Mouse (Mus musculus) limb, embryonic 11.5 days (tissue): ENCODE data around the gene Tnni1. TPM values are rescaled to one million over a fixed set of nuclear protein-coding genes. Genes with fewer than 3 reads are reported as not detected.

ENCODE experiments used
- ATAC-seq: fragments of 200-750 bp; cut with Nextera tagmentation; 2 replicates; pipeline ENCODE4 v1.8.0; 2017; ENCODE audit warnings: low read depth; ENCODE audit not compliant: insufficient number of reproducible peaks, low FRiP score, low TSS enrichment
- DNase-seq: peaks from one replicate; pipeline ENCODE4 v3.0.0-alpha.2; 2015; ENCODE audit warnings: low spot score
- H3K27ac ChIP-seq: fragments of 300-500 bp; sonication (generic); replicated peaks from 2 replicates; pipeline ENCODE4 v1.5.1; 2014; ENCODE audit warnings: low read depth, mild to moderate bottlenecking, low read length
- H3K27me3 ChIP-seq: fragments of 300-500 bp; sonication (generic); 2 replicates; pipeline ENCODE4 v1.6.1; 2014; ENCODE audit warnings: mild to moderate bottlenecking, low read length, mixed read lengths; ENCODE audit not compliant: control insufficient read depth, insufficient read depth
- H3K36me3 ChIP-seq: fragments of 300-500 bp; sonication (generic); 2 replicates; pipeline ENCODE4 v1.6.1; 2014; ENCODE audit warnings: mild to moderate bottlenecking, low read length, moderate library complexity, mixed read lengths; ENCODE audit not compliant: control insufficient read depth, insufficient read depth
- H3K4me1 ChIP-seq: fragments of 300-500 bp; sonication (generic); 2 replicates; pipeline ENCODE4 v1.6.1; 2014; ENCODE audit warnings: low read length, mixed read lengths; ENCODE audit not compliant: control insufficient read depth, insufficient read depth
- H3K4me2 ChIP-seq: fragments of 300-500 bp; sonication (generic); 2 replicates; pipeline ENCODE4 v1.6.1; 2014; ENCODE audit warnings: low read depth, mild to moderate bottlenecking, moderate library complexity; ENCODE audit not compliant: severe bottlenecking
- H3K4me3 ChIP-seq: fragments of 300-500 bp; sonication (generic); 2 replicates; pipeline ENCODE4 v1.5.1; 2014; ENCODE audit warnings: low read depth, low read length
- H3K9ac ChIP-seq: fragments of 300-500 bp; sonication (generic); 2 replicates; pipeline ENCODE4 v1.6.1; 2014; ENCODE audit warnings: mild to moderate bottlenecking, low read length
- H3K9me3 ChIP-seq: fragments of 300-500 bp; sonication (generic); 2 replicates; pipeline ENCODE4 v1.6.1; 2016; ENCODE audit warnings: low read length; ENCODE audit not compliant: control insufficient read depth
- WGBS: fragments of 180-500 bp; shearing (Covaris S2); extraction: QIAGEN DNeasy Blood & Tissue Kit; methylation state at CpG from one replicate; pipeline ENCODE4 v1.1.7; 2014; 5-methylcytosine and 5-hydroxymethylcytosine counted together
- polyA plus RNA-seq: library from polyadenylated mRNA; unstranded; fragments of >200 nt; fragmentation: Nextera tagmentation; extraction: Ambion mirVana; gene quantifications from 2 replicates; pipeline ENCODE4 v1.2.1, GENCODE M21; 2014

The Tnni1 gene
- polyA plus RNA-seq: 13.7 and 19.4 TPM in 2 replicates

GRCm38 (mm10) chr1:135778780-135779535 lies at the start of gene Tnni1:
Gene Tnni1, plus strand, starts transcription at chr1:135779434.
- H3K27ac ChIP-seq: 0 out of 2 replicates have a peak within 1 kb of the TSS, but pooled peaks have one; percentile 10
- H3K4me1 ChIP-seq: peaks cover 8% of the 10 kb centered on the region
- 26% methylated on average over 22 of the region's 22 CpGs for WGBS
- no peaks in the 10 kb centered on the region for H3K36me3 ChIP-seq
- no peak within 1 kb of the TSS for H3K4me2 ChIP-seq
- peak; percentile 51; the same call in 1 of the 2 replicates for ATAC-seq
- 0 out of 2 replicates have a peak within 1 kb of the TSS, but pooled peaks have one; percentile 4 for H3K9ac ChIP-seq
- DNase-seq: peak; percentile 44
- no peaks in the 10 kb centered on the region for H3K9me3 ChIP-seq
- no peaks in the 10 kb centered on the region for H3K27me3 ChIP-seq
- H3K4me3 ChIP-seq: no peak within 1 kb of the TSS

- Histone ChIP-seq H3K4me2 (peak overlapping the region; percentile 81), H3K27ac (no peak overlapping the region), H3K27me3 (no peaks in the 10 kb centered on the region), H3K9me3 (no peaks in the 10 kb centered on the region), H3K4me3 (peak overlapping the region; percentile 58), H3K4me1 (peaks cover 31% of the 10 kb centered on the region), H3K9ac (peak overlapping the region; percentile 76; the same call in 1 of the 2 replicates), H3K36me3 (no peaks in the 10 kb centered on the region)
- ATAC-seq: no peak
- WGBS: 19% methylated on average over 4 of the region's 4 CpGs
- DNase-seq: no peak
Measured at GRCm38 (mm10) chr1:135729821-135730220, 49.4 kb upstream of the Tnni1 start.

- peaks cover 36% of the 10 kb centered on the region for H3K4me1 ChIP-seq
- H3K36me3 ChIP-seq: no peaks in the 10 kb centered on the region
- no peaks in the 10 kb centered on the region for H3K9me3 ChIP-seq
- no peak overlapping the region for H3K27ac ChIP-seq
- DNase-seq (no peak), ATAC-seq (no peak)
- peak overlapping the region; percentile 81 for H3K4me2 ChIP-seq
- no peaks in the 10 kb centered on the region for H3K27me3 ChIP-seq
- no peak overlapping the region; the same call in 1 of the 2 replicates for H3K4me3 ChIP-seq
- WGBS: 47% methylated on average over 3 of the region's 3 CpGs
- H3K9ac ChIP-seq: peak overlapping the region; percentile 37; the same call in 1 of the 2 replicates
Measured at GRCm38 (mm10) chr1:135730296-135730695, 48.9 kb upstream of the Tnni1 start.

GRCm38 (mm10) chr1:135731393-135731792 lies 47.8 kb upstream of the Tnni1 start:
- no peak for DNase-seq
- H3K36me3 ChIP-seq: no peaks in the 10 kb centered on the region
- H3K9ac ChIP-seq: no peak overlapping the region
- no peaks in the 10 kb centered on the region for H3K27me3 ChIP-seq
- 70% methylated on average over 7 of the region's 7 CpGs for whole genome bisulfite sequencing
- no peak overlapping the region for H3K4me3 ChIP-seq
- no peaks in the 10 kb centered on the region for H3K9me3 ChIP-seq
- H3K4me2 ChIP-seq: no peak overlapping the region
- H3K4me1 ChIP-seq: peaks cover 39% of the 10 kb centered on the region
- no peak for ATAC-seq
- peak overlapping the region; percentile 48; the same call in 1 of the 2 replicates for H3K27ac ChIP-seq

- peak overlapping the region; percentile 48; the same call in 1 of the 2 replicates for H3K27ac ChIP-seq
- peak; percentile 67 for ATAC-seq
- no peaks in the 10 kb centered on the region for H3K9me3 ChIP-seq
- no peak overlapping the region; the same call in 1 of the 2 replicates for H3K4me2 ChIP-seq
- H3K36me3 ChIP-seq: no peaks in the 10 kb centered on the region
- peak; percentile 73 for DNase-seq
- WGBS: 35% methylated on average over 11 of the region's 11 CpGs
- peaks cover 39% of the 10 kb centered on the region for H3K4me1 ChIP-seq
- H3K4me3 ChIP-seq: no peak overlapping the region
- no peaks in the 10 kb centered on the region for H3K27me3 ChIP-seq
- no peak overlapping the region for H3K9ac ChIP-seq
Measured at GRCm38 (mm10) chr1:135731897-135732684, 47.1 kb upstream of the Tnni1 start.

GRCm38 (mm10) chr1:135734225-135734937 lies 44.9 kb upstream of the Tnni1 start:
- DNase-seq: no peak
- Histone ChIP-seq H3K36me3 (no peaks in the 10 kb centered on the region), H3K27ac (peak overlapping the region; percentile 14; the same call in 1 of the 2 replicates), H3K4me3 (no peak overlapping the region), H3K4me2 (no peak overlapping the region), H3K4me1 (peaks cover 40% of the 10 kb centered on the region), H3K9me3 (no peaks in the 10 kb centered on the region), H3K27me3 (no peaks in the 10 kb centered on the region), H3K9ac (no peak overlapping the region)
- no peak for ATAC-seq
- WGBS: 46% methylated on average over 7 of the region's 7 CpGs

- H3K27ac ChIP-seq: no peak overlapping the region
- no peak for DNase-seq
Measured at GRCm38 (mm10) chr1:135735460-135735859, 43.8 kb upstream of the Tnni1 start.

GRCm38 (mm10) chr1:135744987-135745386 lies 34.2 kb upstream of the Tnni1 start:
- H3K36me3 ChIP-seq: peaks cover 8% of the 10 kb centered on the region; the same call in 1 of the 2 replicates
- no peak for DNase-seq
- no peak overlapping the region for H3K9ac ChIP-seq
- H3K4me3 ChIP-seq: no peak overlapping the region
- no peaks in the 10 kb centered on the region for H3K9me3 ChIP-seq
- H3K27ac ChIP-seq: no peak overlapping the region
- WGBS: 96% methylated on average over 7 of the region's 7 CpGs
- no peak for ATAC-seq
- peaks cover 8% of the 10 kb centered on the region for H3K4me1 ChIP-seq
- no peaks in the 10 kb centered on the region for H3K27me3 ChIP-seq
- H3K4me2 ChIP-seq: no peak overlapping the region

More at GRCm38 (mm10) chr1:135735460-135735859, 43.8 kb upstream of the Tnni1 start:
- Histone ChIP-seq H3K9ac (no peak overlapping the region; the same call in 1 of the 2 replicates), H3K4me2 (no peak overlapping the region), H3K4me1 (peaks cover 36% of the 10 kb centered on the region), H3K9me3 (no peaks in the 10 kb centered on the region), H3K27me3 (no peaks in the 10 kb centered on the region), H3K36me3 (no peaks in the 10 kb centered on the region), H3K4me3 (no peak overlapping the region)
- no peak for ATAC-seq
- 28% methylated on average over 6 of the region's 6 CpGs for WGBS
